Mouse (Mus musculus) c-Kit-positive CD71-positive TER-119-negative erythroid progenitor cells, embryonic 14.5 days (primary cell): Measurements from ENCODE around the gene Fbxo36.

ENCODE experiments used
- DNase-seq: peaks from one replicate; pipeline ENCODE4 v3.0.0-alpha.2; 2013; ENCODE audit warnings: low read depth

Fbxo36 gene

DNA sequence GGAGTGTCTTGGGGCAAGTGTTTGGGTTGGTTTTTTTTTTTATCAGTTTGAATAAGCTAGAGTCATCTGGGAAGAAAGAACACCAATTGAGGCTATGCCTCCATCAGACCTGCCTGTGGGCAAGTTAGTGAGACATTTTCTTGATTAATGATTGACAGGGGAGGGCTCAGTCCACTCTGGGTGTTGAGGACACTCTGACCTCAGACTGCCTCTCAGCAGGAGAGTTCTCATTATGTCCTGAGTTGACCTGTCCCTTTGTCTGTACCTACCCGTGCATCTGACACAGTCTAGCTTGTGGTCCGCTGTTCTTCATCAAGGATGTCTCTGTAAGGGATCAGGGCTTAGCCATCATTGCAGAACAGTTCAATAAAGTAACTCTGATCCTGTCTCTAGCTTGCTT is 107.7 kb downstream of the Fbxo36 start:
- DNase-seq = no peak
